Mouse (Mus musculus): ENCODE measurements at regions not wholly inside any gene's neighbourhood (a gene's known extent, or its start where the extent isn't known, plus 50 kb on each side); places are given as distances from the start of the nearest gene placed in this dataset.

GRCm38 (mm10) chr2:179297057-179297456 is 145.2 kb upstream of the Cdh4 start:
- H3K27ac ChIP-seq (ENCODE audit: insufficient read depth, low read depth), result no peak overlapping the region
- no peaks in the 10 kb centered on the region for H3K4me1 ChIP-seq (ENCODE audit: control insufficient read depth in 1 of 2, insufficient read depth in 2 of 2)
- H3K9me3 ChIP-seq (replicated peaks; ENCODE audit: low read length), result peaks cover 63% of the 10 kb centered on the region
- H3K9ac ChIP-seq (ENCODE audit: insufficient read depth, low read depth), result no peak overlapping the region
- no peak for TF ChIP-seq MAFK (IDR thresholded peaks at IDR 0.05; ENCODE audit: insufficient replicate concordance, low read length)
- TF ChIP-seq NRF1 (IDR thresholded peaks at IDR 0.05; ENCODE audit: low read depth, low read length), result no peak
- no peak for TF ChIP-seq POLR2AphosphoS2 (IDR thresholded peaks at IDR 0.05; ENCODE audit: low read depth, low read length)
- no peak for TF ChIP-seq ZC3H11A (IDR thresholded peaks at IDR 0.05; ENCODE audit: low read depth, low read length)
- no peak for TF ChIP-seq TCF12 (IDR thresholded peaks at IDR 0.05; ENCODE audit: low read depth, low read length)
- no peak for TF ChIP-seq JUN (IDR thresholded peaks at IDR 0.05; ENCODE audit: insufficient read depth, low read depth, low read length)
- no peak for TF ChIP-seq MAZ (IDR thresholded peaks at IDR 0.05; ENCODE audit: low read depth, low read length)
- no peak for TF ChIP-seq MAX (IDR thresholded peaks at IDR 0.05; ENCODE audit: low read length)
- no peak for TF ChIP-seq CHD1 (IDR thresholded peaks at IDR 0.05; ENCODE audit: low read depth, low read length)
- no peak for TF ChIP-seq POLR2A (IDR thresholded peaks at IDR 0.05; ENCODE audit: low read depth, low read length)
- TF ChIP-seq MEF2A (IDR thresholded peaks at IDR 0.05; ENCODE audit: borderline replicate concordance, low read depth, low read length), result no peak
- TF ChIP-seq UBTF (IDR thresholded peaks at IDR 0.05; ENCODE audit: low read depth, low read length), result no peak
- TF ChIP-seq BHLHE40 (IDR thresholded peaks at IDR 0.05; ENCODE audit: low read depth, low read length), result no peak
- H3K4me3 ChIP-seq (replicated peaks in 1 of 3; ENCODE audit: low read depth in 2 of 3, low read length in 2 of 3, poor library complexity in 1 of 3), result no peak overlapping the region
- no peaks in the 10 kb centered on the region for H3K36me3 ChIP-seq (replicated peaks in 1 of 2; ENCODE audit: control insufficient read depth in 1 of 2, insufficient read depth in 1 of 2, low read length in 1 of 2)
- in situ Hi-C loops (cut with MboI; ENCODE audit: low pct_ligation_motif_present, low pct_unique_long_range_greater_than_20kb, low sequenced_read_pairs) (no loop called here), dilution Hi-C loops (cut with MboI; ENCODE audit: extremely low pct_ligation_motif_present, extremely low pct_unique_long_range_greater_than_20kb, low sequenced_read_pairs) (no loop called here)
- no peaks in the 10 kb centered on the region for H3K79me2 ChIP-seq (replicated peaks; ENCODE audit: control insufficient read depth, extremely low read depth, insufficient read depth, poor library complexity, severe bottlenecking)
- H3K27me3 ChIP-seq (replicated peaks), result no peaks in the 10 kb centered on the region
- DNase-seq (ENCODE audit: extremely low read depth), result no peak
- H3K4me2 ChIP-seq (ENCODE audit: insufficient read depth, low read depth, poor library complexity, severe bottlenecking), result no peak overlapping the region

- dilution Hi-C loops (cut with MboI; ENCODE audit: extremely low pct_ligation_motif_present, extremely low pct_unique_long_range_greater_than_20kb, low sequenced_read_pairs), result no loop called here
Observed at GRCm38 (mm10) chr2:179303765-179304164, 138.5 kb upstream of the Cdh4 start.

More at GRCm38 (mm10) chr2:179303765-179304164, 138.5 kb upstream of the Cdh4 start:
- H3K9me3 ChIP-seq (replicated peaks; ENCODE audit: low read length), result peaks cover 72% of the 10 kb centered on the region
- in situ Hi-C loops (cut with MboI; ENCODE audit: low pct_ligation_motif_present, low pct_unique_long_range_greater_than_20kb, low sequenced_read_pairs), result no loop called here
- H3K36me3 ChIP-seq (replicated peaks in 1 of 2; ENCODE audit: control insufficient read depth in 1 of 2, insufficient read depth in 1 of 2, low read length in 1 of 2), result no peaks in the 10 kb centered on the region
- no peak for DNase-seq (ENCODE audit: extremely low read depth)
- H3K9ac ChIP-seq (ENCODE audit: insufficient read depth, low read depth), result no peak overlapping the region
- H3K27ac ChIP-seq (ENCODE audit: insufficient read depth, low read depth), result no peak overlapping the region
- no peak for TF ChIP-seq KAT2A (IDR thresholded peaks at IDR 0.05; ENCODE audit: insufficient replicate concordance, low read length)
- TF ChIP-seq EP300 (IDR thresholded peaks at IDR 0.05; ENCODE audit: low read length), result no peak
- TF ChIP-seq JUN (IDR thresholded peaks at IDR 0.05; ENCODE audit: insufficient read depth, low read depth, low read length), result no peak
- TF ChIP-seq POLR2A (IDR thresholded peaks at IDR 0.05; ENCODE audit: low read depth, low read length), result no peak
- TF ChIP-seq RCOR1 (conservative IDR thresholded peaks at IDR 0.05; ENCODE audit: low read depth, low read length), result no peak
- TF ChIP-seq TBP (conservative IDR thresholded peaks at IDR 0.05; ENCODE audit: low read depth, low read length), result no peak
- TF ChIP-seq ETS1 (conservative IDR thresholded peaks at IDR 0.05; ENCODE audit: low read depth, low read length), result no peak
- no peak for TF ChIP-seq CHD2 (IDR thresholded peaks at IDR 0.05; ENCODE audit: low read length)
- TF ChIP-seq NELFE (IDR thresholded peaks at IDR 0.05; ENCODE audit: low read depth, low read length), result no peak
- no peak for TF ChIP-seq UBTF (IDR thresholded peaks at IDR 0.05; ENCODE audit: low read depth, low read length)
- H3K27me3 ChIP-seq (replicated peaks), result no peaks in the 10 kb centered on the region
- H3K4me1 ChIP-seq (ENCODE audit: control insufficient read depth in 1 of 2, insufficient read depth in 2 of 2), result no peaks in the 10 kb centered on the region
- peak overlapping the region in 1 of 3 experiments; percentile 7 for H3K4me3 ChIP-seq (replicated peaks in 1 of 3; ENCODE audit: low read depth in 2 of 3, low read length in 2 of 3, poor library complexity in 1 of 3)
- H3K79me2 ChIP-seq (replicated peaks; ENCODE audit: control insufficient read depth, extremely low read depth, insufficient read depth, poor library complexity, severe bottlenecking), result no peaks in the 10 kb centered on the region
- H3K4me2 ChIP-seq (ENCODE audit: insufficient read depth, low read depth, poor library complexity, severe bottlenecking), result no peak overlapping the region
